Mouse (Mus musculus) thymus, adult 18-20 months (tissue): ENCODE data around the gene Rasgef1b.
"Not testable (repeated sequence)": the region's sequence is repeated elsewhere in the genome, so short reads cannot be mapped to it uniquely, and the experiment has no call there.

Experiments used
- DNase-seq, 2 experiments: peaks; one replicate each; pipeline ENCODE4 v3.0.0; 2022; ENCODE audit warnings: mixed read lengths in 2 of 2

Rasgef1b gene

DNA sequence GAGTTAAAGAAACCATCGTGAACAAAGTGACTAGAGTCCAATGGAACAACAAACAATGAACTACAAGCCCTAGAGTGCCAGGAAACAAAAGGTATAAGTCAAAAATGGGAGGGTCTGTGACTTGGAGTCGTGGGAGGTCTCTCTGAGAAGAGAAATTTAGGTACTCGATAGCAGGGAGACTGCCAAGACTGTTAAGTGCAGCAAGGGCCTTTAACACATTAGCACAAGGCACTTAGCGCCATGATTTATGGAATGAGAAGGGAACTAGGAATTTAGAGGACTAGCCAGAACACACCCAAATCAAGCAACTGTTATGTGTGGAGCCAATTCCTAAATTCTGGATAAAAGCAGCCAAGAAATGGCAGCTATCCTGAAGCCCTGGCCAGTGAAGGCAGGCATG lies 490.7 kb downstream of the Rasgef1b start:
- no peak for DNase-seq

DNA sequence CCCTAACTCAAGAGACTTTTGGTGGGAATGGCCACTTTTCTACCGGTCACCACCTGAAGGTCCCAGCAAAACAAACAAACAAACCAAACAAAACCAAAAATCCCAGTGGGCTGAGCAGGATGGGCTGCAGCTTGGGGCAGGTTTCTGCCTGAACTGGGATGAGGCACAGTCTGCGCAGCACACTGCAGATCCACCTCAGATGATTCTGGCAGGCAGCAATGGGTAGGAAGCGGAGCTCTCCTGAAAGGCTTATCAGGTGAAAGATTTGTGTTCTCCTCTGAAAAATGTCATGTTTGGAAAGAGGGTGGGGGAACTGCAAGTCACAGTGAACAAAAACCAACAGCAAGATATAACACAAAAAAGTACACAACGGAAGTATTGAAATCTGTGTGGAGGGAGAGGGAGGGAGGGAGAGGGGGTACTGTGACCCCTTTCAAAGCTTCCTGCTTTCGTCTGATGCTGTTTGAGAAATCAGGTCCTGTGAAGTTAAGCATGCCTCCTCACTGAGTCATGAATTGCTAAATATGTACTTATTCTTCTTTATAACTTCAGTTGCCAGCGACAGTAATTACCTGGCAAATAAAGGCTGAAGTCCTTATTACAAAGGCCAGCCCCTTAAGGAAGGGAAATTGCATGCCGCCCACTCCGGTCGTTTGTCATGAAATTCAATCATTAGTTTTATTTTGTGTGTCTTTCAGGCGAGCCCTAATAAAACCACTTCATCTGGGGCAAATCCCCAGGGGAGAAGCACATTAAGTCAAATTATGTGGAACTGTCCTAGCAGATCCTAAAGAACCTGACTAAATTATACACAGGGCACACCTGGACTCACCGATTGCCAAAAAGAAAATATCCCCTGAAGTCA lies 491.7 kb downstream of the Rasgef1b start:
- DNase-seq: no peak

DNA sequence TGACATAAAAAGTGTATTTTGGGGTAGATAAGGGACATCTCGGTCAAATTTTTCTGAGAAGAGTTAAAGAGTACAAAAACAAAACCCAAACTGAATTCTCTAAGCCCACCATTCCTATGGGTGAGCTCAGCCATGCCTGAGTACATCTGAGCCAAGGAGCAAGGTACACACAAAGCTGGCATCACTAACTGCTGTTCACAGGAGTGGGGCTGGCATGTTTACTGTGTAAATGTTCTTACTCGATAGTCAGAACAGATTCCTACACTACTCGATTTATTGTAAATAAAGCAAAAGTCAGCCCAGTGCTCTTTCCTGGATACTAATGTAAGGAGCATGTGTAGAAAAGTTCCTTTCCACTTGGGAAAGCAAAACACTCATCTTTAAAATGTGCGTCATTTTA lies 492.4 kb downstream of the Rasgef1b start:
- no peak for DNase-seq

DNA sequence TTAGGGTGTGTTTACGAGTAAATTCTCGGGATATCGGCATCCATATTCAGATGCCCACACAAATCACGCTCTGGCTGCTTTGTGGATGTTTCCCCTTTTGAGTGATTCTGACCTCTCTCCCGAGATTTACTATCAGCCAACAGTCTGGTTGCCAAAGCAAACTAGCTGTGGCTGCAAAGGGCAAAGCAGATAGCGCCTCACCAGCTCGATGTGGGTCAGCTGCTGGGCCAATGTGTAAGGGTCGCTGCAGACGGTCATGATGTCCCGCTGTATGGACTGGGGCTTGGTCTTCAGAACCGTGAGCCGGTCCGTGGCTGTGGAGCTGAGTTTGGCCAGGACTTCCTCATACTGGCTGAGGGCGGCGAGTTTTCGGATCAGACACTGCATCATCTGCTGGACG lies 494.6 kb downstream of the Rasgef1b start:
- DNase-seq: no peak

DNA sequence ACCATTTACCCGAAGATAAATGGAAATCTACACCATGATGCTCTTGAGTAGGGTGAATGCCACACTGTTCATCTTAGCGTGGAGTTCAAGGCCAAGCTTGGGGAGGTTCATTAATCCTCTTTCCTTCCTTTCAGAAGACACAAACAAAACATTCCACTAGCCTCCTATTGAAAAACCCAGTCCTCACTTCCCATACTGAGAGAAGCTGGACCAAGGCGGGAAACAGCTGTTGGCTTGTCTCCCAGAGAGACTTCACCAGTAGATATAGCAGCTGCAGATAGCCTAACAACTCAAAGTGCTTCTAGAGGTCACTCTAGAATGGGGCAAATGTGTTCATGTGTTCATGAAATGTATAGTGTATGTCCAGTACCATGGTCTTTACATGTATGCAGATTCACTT lies 495.7 kb downstream of the Rasgef1b start:
- no peak for DNase-seq

DNA sequence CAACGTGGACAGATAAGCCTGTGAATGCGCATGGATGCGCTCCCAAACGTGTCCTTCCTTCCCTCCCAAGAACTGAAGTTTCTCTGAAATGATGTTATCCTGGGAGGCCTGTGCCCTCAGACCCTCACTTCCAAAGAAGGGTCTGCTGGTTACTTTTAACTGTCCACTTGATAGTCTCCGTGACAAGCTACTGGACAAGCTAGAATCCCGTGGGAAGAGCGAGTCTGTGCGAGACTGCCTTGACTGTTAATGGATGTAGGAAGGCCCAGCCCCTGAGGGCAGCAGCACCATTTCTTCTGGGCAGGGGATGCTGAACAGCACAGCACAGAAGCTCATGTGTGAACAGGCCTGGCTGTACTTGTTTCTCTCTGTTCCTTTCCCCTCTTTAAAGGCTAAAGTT lies 496.5 kb downstream of the Rasgef1b start:
- no peak for DNase-seq

DNA sequence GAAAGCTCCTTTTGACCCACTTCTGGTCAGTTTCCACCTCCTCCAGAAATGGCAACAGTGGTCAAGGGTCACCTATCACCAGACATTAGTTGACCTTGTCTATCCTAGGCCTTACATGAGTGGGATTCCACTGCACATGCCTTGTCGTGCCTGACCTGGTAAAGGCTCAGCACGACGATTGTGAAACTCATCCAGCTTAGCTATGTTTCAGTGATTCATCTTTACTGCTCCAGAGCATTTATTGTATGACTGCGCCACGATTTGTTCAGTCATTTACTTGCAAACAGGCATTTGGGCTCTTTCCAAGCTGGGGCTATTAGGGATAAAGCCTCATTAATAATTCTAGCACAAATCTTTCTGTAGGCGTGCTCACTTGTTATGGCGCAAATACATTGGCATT lies 498.4 kb downstream of the Rasgef1b start:
- DNase-seq: no peak

DNA sequence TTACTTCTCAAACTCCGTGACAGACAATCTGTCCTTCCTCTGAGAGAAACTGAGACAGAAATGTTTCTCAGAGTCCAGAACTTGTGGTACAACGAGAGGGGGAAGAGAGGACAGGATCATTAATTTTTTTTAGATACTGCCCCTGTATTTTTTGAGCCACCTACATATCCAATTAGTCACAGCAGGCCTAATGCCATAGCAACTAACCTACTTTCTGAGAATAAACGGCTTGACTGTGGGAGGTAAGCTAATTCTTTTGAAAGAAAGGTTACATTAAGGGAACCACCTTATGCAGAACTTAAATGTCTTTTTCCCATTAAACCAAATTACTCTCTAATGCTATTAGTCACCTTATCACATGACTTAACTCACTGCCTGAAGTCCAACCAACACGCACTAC lies 501.5 kb downstream of the Rasgef1b start:
- DNase-seq: no peak

DNA sequence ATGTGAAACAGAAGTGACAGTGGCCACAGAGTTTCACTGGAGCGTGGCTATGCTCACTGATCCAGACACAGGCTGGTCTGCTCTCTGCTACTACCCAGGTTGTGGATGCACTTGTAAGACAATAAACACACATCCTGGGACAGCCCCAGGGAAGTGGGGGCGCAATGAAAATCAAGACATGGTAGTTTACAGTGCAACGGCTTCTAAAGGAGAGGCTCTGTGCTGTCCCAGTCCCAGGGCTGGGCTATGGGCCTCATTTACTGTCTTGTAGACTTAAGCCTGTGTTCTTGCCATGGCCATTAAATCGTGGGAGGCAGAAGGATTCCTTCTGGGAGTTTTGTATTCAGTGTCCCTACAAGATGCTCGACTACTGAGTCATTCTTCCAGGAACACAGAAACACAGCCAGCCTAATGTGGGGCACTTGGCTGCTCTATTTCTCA lies 504.3 kb downstream of the Rasgef1b start:
- no peak for DNase-seq

DNA sequence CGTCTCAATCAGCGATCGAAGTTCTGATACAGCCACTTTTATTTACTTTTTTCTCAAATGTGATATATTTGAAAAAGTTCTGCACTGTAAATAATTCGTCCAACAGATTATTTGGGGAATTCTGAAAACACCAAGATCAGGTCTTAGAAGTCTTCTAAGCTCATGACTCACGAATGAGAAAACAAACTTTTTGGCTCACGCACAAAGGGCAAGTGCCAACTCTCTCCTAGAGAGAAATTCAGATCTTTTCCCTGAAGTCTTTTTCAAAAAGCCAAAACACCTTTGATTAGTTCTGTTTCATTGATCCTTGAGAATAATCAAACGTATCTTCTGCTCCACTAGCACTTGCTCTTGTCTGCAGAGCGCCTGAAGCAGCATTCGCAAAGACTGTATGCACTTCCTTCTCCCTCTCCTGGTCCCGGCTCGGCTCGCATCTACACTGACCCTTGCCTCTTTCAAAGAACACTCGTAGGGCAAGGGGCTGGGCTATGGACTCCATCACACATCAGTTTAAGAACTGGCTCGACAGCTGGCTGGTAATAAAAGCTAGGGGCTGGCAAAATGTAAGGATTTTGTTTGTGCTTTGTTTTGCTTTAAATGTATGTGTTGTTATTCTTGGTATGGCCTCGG lies 504.9 kb downstream of the Rasgef1b start:
- no peak for DNase-seq

GRCm38 (mm10) chr5:99218385-99218784 lies 510.5 kb downstream of the Rasgef1b start:
- DNase-seq: no peak

DNA sequence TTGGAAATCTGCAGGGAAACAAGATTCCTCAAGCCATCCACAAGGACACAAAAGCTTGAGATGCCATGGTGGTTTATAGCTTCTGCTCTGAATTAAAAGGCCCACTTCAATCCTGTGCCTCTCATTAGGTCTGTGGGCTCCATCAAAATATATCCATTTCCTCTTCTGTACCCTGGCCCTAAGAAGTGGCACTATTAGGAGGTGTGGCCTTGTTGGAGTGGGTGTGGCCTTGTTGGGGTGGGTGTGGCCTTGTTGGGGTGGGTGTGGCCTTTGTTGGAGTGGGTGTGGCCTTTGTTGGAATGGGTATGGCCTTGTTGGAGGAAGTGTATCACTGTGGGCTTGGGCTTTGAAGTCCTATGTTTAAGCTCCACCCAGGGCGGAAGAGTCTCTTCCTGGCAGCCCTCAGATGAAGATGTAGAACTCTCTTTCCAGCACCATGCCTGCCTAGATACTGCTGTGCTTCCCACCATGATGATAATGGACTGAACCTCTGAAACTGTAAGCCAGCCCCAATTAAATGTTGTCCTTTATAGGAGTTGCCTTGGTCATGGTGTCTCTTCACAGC lies 512.2 kb downstream of the Rasgef1b start:
- DNase-seq: not testable (repeated sequence)

- no peak for DNase-seq
Measured at GRCm38 (mm10) chr5:99215207-99216157, 513.4 kb downstream of the Rasgef1b start.

- no peak for DNase-seq
Measured at GRCm38 (mm10) chr5:99214400-99214799, 514.5 kb downstream of the Rasgef1b start.

DNA sequence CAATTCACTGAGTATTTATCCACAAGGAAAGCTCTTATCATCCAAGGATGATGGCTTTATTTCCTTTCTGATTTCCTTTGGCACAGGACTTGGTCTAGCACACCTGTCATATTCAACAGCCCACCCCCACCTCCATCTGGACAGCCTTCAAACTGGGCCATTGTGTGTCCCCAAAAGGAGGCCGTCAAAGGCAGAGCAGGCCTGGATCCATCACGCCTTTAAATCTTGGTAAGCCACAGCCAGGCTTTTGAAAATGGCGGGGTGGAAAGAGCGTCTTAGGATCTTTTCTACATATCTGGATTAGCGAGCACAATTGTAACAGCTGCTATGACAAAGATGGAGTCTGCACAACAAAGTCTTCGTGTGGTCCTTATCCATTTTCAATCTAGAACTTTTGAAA lies 515.7 kb downstream of the Rasgef1b start:
- no peak for DNase-seq

- DNase-seq: no peak
Measured at GRCm38 (mm10) chr5:99203475-99203874, 525.4 kb downstream of the Rasgef1b start.

DNA sequence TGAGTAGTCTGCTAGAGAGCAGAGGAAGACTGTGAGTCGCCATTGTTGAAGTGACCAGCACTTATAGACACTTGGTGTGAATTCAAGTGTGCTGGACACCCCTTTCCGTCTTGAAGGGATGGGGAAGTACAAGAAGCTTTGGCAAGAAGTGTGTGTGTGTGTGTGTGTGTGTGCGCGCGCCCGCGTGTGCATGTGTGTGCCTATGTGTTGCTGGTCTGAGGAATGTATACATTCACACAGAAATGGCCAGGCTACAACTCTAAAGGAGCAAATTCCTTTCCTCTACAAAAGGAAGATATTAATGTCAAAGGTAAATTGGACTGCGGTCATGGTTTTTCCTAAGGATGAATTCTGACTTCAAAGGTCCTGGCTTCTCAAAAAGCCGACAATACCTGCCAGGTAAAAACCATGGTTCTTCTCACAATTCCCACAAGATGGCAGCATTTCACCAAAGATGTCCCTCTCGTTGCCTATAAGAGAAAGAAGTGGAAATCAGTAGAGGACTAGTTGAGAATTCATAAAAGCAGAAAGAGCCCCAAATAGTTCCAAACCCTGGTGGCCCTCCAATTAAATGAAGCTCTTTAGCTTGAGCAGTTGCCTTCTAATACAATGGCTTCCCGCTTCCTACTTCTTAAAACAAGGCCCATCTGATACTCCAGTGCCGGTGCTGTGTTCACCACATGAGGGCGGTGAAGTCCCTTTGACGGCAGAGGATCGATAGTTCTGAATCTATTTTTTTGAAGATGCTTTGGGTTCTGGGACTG lies 526.6 kb downstream of the Rasgef1b start:
- DNase-seq: no peak

DNA sequence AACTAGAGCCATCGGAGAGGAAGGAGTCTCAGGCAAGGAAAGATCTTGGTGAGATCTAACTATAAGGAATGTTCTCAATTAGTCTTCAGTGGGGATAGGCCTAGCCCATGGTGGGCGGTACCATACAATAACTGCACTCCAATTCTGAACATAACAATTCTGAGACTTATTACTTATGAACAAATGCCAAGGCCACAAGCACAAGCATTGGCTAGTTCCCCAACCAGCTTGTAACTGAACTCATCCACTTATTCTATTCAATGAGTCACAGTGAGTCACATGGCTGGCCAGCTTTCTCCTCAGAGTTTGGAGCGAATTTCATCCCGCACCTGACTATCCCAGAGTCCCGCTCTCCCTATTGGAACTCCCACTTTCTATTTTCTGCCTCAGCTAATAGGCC lies 533.4 kb downstream of the Rasgef1b start:
- DNase-seq: no peak

GRCm38 (mm10) chr5:99190941-99191800 lies 537.7 kb downstream of the Rasgef1b start:
- DNase-seq: no peak

GRCm38 (mm10) chr5:99183637-99184036 lies 545.2 kb downstream of the Rasgef1b start:
- DNase-seq: no peak
